Mouse (Mus musculus): ENCODE data around the gene Atp7b.

GRCm38 (mm10) chr8:21946462-21946861 is 113.6 kb downstream of the Atp7b start, which contains the start of gene Defb13:
- no peak for TF ChIP-seq CTCF (IDR thresholded peaks at IDR 0.05; ENCODE audit: low read depth)
- no peak for TF ChIP-seq EP300 (optimal IDR thresholded peaks at IDR 0.05)
